Mouse (Mus musculus) liver, postnatal 0 days (tissue): ENCODE measurements around the gene Olfr65.

Experiments
- CTCF ChIP-seq: sonication (generic); IDR thresholded peaks from 2 replicates; pipeline ENCODE4 v1.5.1; 2016; ENCODE audit warnings: antibody characterized with exemption, low read depth
- EP300 ChIP-seq: IDR thresholded peaks from 2 replicates; pipeline ENCODE4 v1.6.1; 2016; ENCODE audit warnings: antibody characterized with exemption, low read depth, mild to moderate bottlenecking

DNA sequence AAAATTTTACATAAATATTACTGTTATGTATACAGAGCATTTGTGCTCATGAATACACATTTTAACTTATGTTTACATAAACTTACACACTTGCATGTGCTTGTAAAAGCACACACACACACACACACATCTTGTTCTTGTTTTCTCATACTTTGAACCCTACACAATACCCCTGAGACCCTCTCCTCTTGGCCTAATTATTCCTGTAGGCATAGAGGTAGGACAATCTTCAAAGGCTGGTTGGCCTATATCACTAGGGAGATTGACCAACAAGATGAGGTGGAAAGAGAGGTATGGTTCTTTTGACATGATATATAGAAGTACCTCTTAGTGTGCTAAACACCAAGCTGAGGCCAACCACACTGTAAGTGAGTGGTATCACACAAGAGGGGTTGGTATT lies 40.9 kb downstream of the Olfr65 start, which contains the start of gene Olfr633:
- no peak for TF ChIP-seq CTCF
- TF ChIP-seq EP300: no peak
